Mouse (Mus musculus) lung, embryonic 15.5 days (tissue): ENCODE data around the gene Garem2. TPM values are rescaled to one million over a fixed set of nuclear protein-coding genes. Genes with fewer than 3 reads are reported as not detected.

Source experiments
- ATAC-seq: fragments of 200-750 bp; cut with Nextera tagmentation; 2 replicates; pipeline ENCODE4 v1.8.0; 2017; ENCODE audit warnings: moderate number of reproducible peaks, borderline replicate concordance; ENCODE audit not compliant: low FRiP score, low TSS enrichment; ENCODE audit errors: extremely low read depth
- H3K27ac ChIP-seq: fragments of 300-500 bp; sonication (generic); 2 replicates; pipeline ENCODE4 v1.5.1; 2015; ENCODE audit warnings: moderate library complexity, mild to moderate bottlenecking, inconsistent platforms
- H3K27me3 ChIP-seq: fragments of 300-500 bp; sonication (generic); 2 replicates; pipeline ENCODE4 v1.6.1; 2015; ENCODE audit warnings: inconsistent platforms
- H3K36me3 ChIP-seq: fragments of 300-500 bp; sonication (generic); 2 replicates; pipeline ENCODE4 v1.6.1; 2015; ENCODE audit warnings: inconsistent platforms
- H3K4me1 ChIP-seq: fragments of 300-500 bp; sonication (generic); 2 replicates; pipeline ENCODE4 v1.6.1; 2015; ENCODE audit warnings: inconsistent platforms
- H3K4me2 ChIP-seq: fragments of 300-500 bp; sonication (generic); 2 replicates; pipeline ENCODE4 v1.6.1; 2015; ENCODE audit warnings: inconsistent platforms, mild to moderate bottlenecking, moderate library complexity
- H3K4me3 ChIP-seq: fragments of 300-500 bp; sonication (generic); 2 replicates; pipeline ENCODE4 v1.5.1; 2015; ENCODE audit warnings: mild to moderate bottlenecking, inconsistent platforms
- H3K9ac ChIP-seq: fragments of 300-500 bp; sonication (generic); 2 replicates; pipeline ENCODE4 v1.6.1; 2015; ENCODE audit warnings: inconsistent platforms
- H3K9me3 ChIP-seq: fragments of 300-500 bp; sonication (generic); 2 replicates; pipeline ENCODE4 v1.6.1; 2016; ENCODE audit warnings: inconsistent platforms
- WGBS: fragments of 180-500 bp; shearing (Covaris S2); methylation state at CpG from one replicate; pipeline ENCODE4 v1.1.7; 2015; 5-methylcytosine and 5-hydroxymethylcytosine counted together
- polyA plus RNA-seq: library from polyadenylated mRNA; unstranded; fragments of >200 nt; fragmentation: Nextera tagmentation; extraction: Ambion mirVana; gene quantifications from 2 replicates; pipeline ENCODE4 v1.2.1, GENCODE M21; 2015

Gene Garem2
- polyA plus RNA-seq, 1 experiment from 2014 or later = 0.22 TPM

GRCm38 (mm10) chr5:30132173-30132572 lies 27.2 kb downstream of the Garem2 start:
- ATAC-seq = no peak
- Histone ChIP-seq H3K36me3 (peaks cover 75% of the 10 kb centered on the region), H3K9me3 (no peaks in the 10 kb centered on the region), H3K4me3 (no peak overlapping the region), H3K4me1 (no peaks in the 10 kb centered on the region), H3K4me2 (no peak overlapping the region), H3K9ac (no peak overlapping the region), H3K27me3 (no peaks in the 10 kb centered on the region), H3K27ac (no peak overlapping the region)
- 95% methylated on average over 2 of the region's 2 CpGs for WGBS

- no peaks in the 10 kb centered on the region for H3K27me3 ChIP-seq
- WGBS = 85% methylated on average over 11 of the region's 11 CpGs
- H3K4me2 ChIP-seq = no peak overlapping the region
- H3K4me3 ChIP-seq = no peak overlapping the region
- H3K4me1 ChIP-seq = no peaks in the 10 kb centered on the region
- ATAC-seq = no peak
- H3K36me3 ChIP-seq = peaks cover 75% of the 10 kb centered on the region
- no peak overlapping the region for H3K9ac ChIP-seq
- no peak overlapping the region for H3K27ac ChIP-seq
- no peaks in the 10 kb centered on the region for H3K9me3 ChIP-seq
These were observed 30.8 kb downstream of the Garem2 start for GRCm38 (mm10) chr5:30135711-30136231.

- 93% methylated on average over 9 of the region's 9 CpGs for WGBS
- Histone ChIP-seq H3K36me3 (peaks cover 76% of the 10 kb centered on the region), H3K27ac (no peak overlapping the region)
These were observed 32.3 kb downstream of the Garem2 start for GRCm38 (mm10) chr5:30137271-30137670.

GRCm38 (mm10) chr5:30138193-30138592 lies 33.2 kb downstream of the Garem2 start:
- peaks cover 79% of the 10 kb centered on the region for H3K36me3 ChIP-seq
- H3K27ac ChIP-seq = no peak overlapping the region
- H3K27me3 ChIP-seq = no peaks in the 10 kb centered on the region
- no peak overlapping the region for H3K4me2 ChIP-seq
- ATAC-seq = no peak
- no peak overlapping the region for H3K4me3 ChIP-seq
- H3K9ac ChIP-seq = no peak overlapping the region
- H3K4me1 ChIP-seq = no peaks in the 10 kb centered on the region
- 87% methylated on average over 4 of the region's 4 CpGs for WGBS
- no peaks in the 10 kb centered on the region for H3K9me3 ChIP-seq

More at GRCm38 (mm10) chr5:30137271-30137670, 32.3 kb downstream of the Garem2 start:
- no peak overlapping the region for H3K4me3 ChIP-seq
- H3K4me1 ChIP-seq = no peaks in the 10 kb centered on the region
- no peaks in the 10 kb centered on the region for H3K9me3 ChIP-seq
- H3K4me2 ChIP-seq = no peak overlapping the region
- no peak for ATAC-seq
- no peak overlapping the region for H3K9ac ChIP-seq
- H3K27me3 ChIP-seq = no peaks in the 10 kb centered on the region

- Histone ChIP-seq H3K27ac (no peak overlapping the region), H3K4me2 (no peak overlapping the region), H3K9me3 (no peaks in the 10 kb centered on the region), H3K4me3 (no peak overlapping the region), H3K9ac (no peak overlapping the region), H3K36me3 (peaks cover 48% of the 10 kb centered on the region), H3K4me1 (no peaks in the 10 kb centered on the region), H3K27me3 (no peaks in the 10 kb centered on the region)
- 85% methylated on average over 6 of the region's 6 CpGs for whole genome bisulfite sequencing
- no peak for ATAC-seq
These were observed 41.6 kb downstream of the Garem2 start for GRCm38 (mm10) chr5:30146526-30146925.

- H3K9ac ChIP-seq = no peak overlapping the region
- no peak for ATAC-seq
- H3K9me3 ChIP-seq = no peaks in the 10 kb centered on the region
- peaks cover 2% of the 10 kb centered on the region; the same call in 1 of the 2 replicates for H3K4me1 ChIP-seq
- no peak overlapping the region for H3K4me2 ChIP-seq
- 77% methylated on average over 5 of the region's 5 CpGs for WGBS
- peaks cover 32% of the 10 kb centered on the region for H3K36me3 ChIP-seq
- H3K27me3 ChIP-seq = no peaks in the 10 kb centered on the region
- no peak overlapping the region for H3K4me3 ChIP-seq
- no peak overlapping the region for H3K27ac ChIP-seq
These were observed 43.4 kb downstream of the Garem2 start for GRCm38 (mm10) chr5:30148133-30148920.

- H3K4me1 ChIP-seq = peaks cover 18% of the 10 kb centered on the region
- peaks cover under 1% of the 10 kb centered on the region; the same call in 1 of the 2 replicates for H3K36me3 ChIP-seq
- H3K4me3 ChIP-seq = no peak overlapping the region
- no peak overlapping the region for H3K9ac ChIP-seq
- H3K4me2 ChIP-seq = no peak overlapping the region
- no peak overlapping the region for H3K27ac ChIP-seq
- H3K9me3 ChIP-seq = no peaks in the 10 kb centered on the region
- ATAC-seq = no peak
- H3K27me3 ChIP-seq = no peaks in the 10 kb centered on the region
- 78% methylated on average over 4 of the region's 4 CpGs for WGBS
These were observed 47.0 kb downstream of the Garem2 start for GRCm38 (mm10) chr5:30152007-30152406.

GRCm38 (mm10) chr5:30152413-30152812 lies 47.5 kb downstream of the Garem2 start:
- no peak overlapping the region for H3K9ac ChIP-seq
- H3K27me3 ChIP-seq = no peaks in the 10 kb centered on the region
- H3K4me3 ChIP-seq = no peak overlapping the region
- ATAC-seq = no peak
- H3K27ac ChIP-seq = no peak overlapping the region
- 83% methylated on average over 1 of the region's 1 CpGs for WGBS
- no peak overlapping the region for H3K4me2 ChIP-seq
- no peaks in the 10 kb centered on the region for H3K36me3 ChIP-seq
- no peaks in the 10 kb centered on the region for H3K9me3 ChIP-seq
- H3K4me1 ChIP-seq = peaks cover 18% of the 10 kb centered on the region

- H3K4me2 ChIP-seq = no peak overlapping the region
These were observed 48.3 kb downstream of the Garem2 start for GRCm38 (mm10) chr5:30153222-30153621.

GRCm38 (mm10) chr5:30154013-30154412 lies 49.1 kb downstream of the Garem2 start:
- H3K9me3 ChIP-seq = no peaks in the 10 kb centered on the region
- ATAC-seq = no peak
- no peak overlapping the region for H3K27ac ChIP-seq
- no peaks in the 10 kb centered on the region for H3K27me3 ChIP-seq
- H3K4me1 ChIP-seq = peaks cover 18% of the 10 kb centered on the region
- H3K9ac ChIP-seq = peak overlapping the region; percentile 87
- 16% methylated on average over 4 of the region's 4 CpGs for WGBS
- peak overlapping the region; percentile 96 for H3K4me3 ChIP-seq
- H3K4me2 ChIP-seq = peak overlapping the region; percentile 60
- H3K36me3 ChIP-seq = no peaks in the 10 kb centered on the region

More at GRCm38 (mm10) chr5:30153222-30153621, 48.3 kb downstream of the Garem2 start:
- Histone ChIP-seq H3K4me3 (0 out of 2 replicates have a peak overlapping the region, but pooled peaks have one; percentile 96), H3K27ac (no peak overlapping the region), H3K36me3 (no peaks in the 10 kb centered on the region), H3K4me1 (peaks cover 18% of the 10 kb centered on the region), H3K27me3 (no peaks in the 10 kb centered on the region), H3K9me3 (no peaks in the 10 kb centered on the region), H3K9ac (no peak overlapping the region)
- 90% methylated on average over 2 of the region's 2 CpGs for WGBS
- no peak for ATAC-seq

GRCm38 (mm10) chr5:30154474-30155394 lies 49.8 kb downstream of the Garem2 start, which contains the start of the genes Hadha and Hadhb:
Gene Hadha (minus strand): TSS chr5:30155162.
Gene Hadhb (plus strand): TSS chr5:30155248.
- under 1% methylated on average over 53 of the region's 53 CpGs for WGBS
- H3K27me3 ChIP-seq = no peaks in the 10 kb centered on the region
- H3K9me3 ChIP-seq = no peaks in the 10 kb centered on the region
- peak within 1 kb of the TSS; percentile 87 for H3K9ac ChIP-seq
- peak within 1 kb of the TSS; percentile 96 for H3K4me3 ChIP-seq
- peaks cover 18% of the 10 kb centered on the region for H3K4me1 ChIP-seq
- H3K4me2 ChIP-seq = peak within 1 kb of the TSS; percentile 60
- H3K27ac ChIP-seq = peak within 1 kb of the TSS; percentile 92
- H3K36me3 ChIP-seq = no peaks in the 10 kb centered on the region
- peak; percentile 90 for ATAC-seq
